Mouse (Mus musculus) cerebellum, adult 9-11 months (tissue): ENCODE results near the gene Qrfp.

Experiments used
- DNase-seq: peaks from one replicate; pipeline ENCODE4 v3.0.0; 2022

Gene Qrfp

GRCm38 (mm10) chr2:31767815-31768214 lies 42.6 kb downstream of the Qrfp start:
- DNase-seq, result no peak

GRCm38 (mm10) chr2:31767104-31767503 lies 43.3 kb downstream of the Qrfp start:
- no peak for DNase-seq

- no peak for DNase-seq
Measured at GRCm38 (mm10) chr2:31763271-31763670, 47.1 kb downstream of the Qrfp start.

- no peak for DNase-seq
Measured at GRCm38 (mm10) chr2:31762853-31763252, 47.5 kb downstream of the Qrfp start.

GRCm38 (mm10) chr2:31762155-31762554 lies 48.2 kb downstream of the Qrfp start:
- DNase-seq, result no peak

- DNase-seq, result no peak
Measured at GRCm38 (mm10) chr2:31761585-31761984, 48.8 kb downstream of the Qrfp start.

- DNase-seq, result no peak
Measured at GRCm38 (mm10) chr2:31761115-31761531, 49.3 kb downstream of the Qrfp start.

- DNase-seq, result no peak
Measured at GRCm38 (mm10) chr2:31760486-31760885, 49.9 kb downstream of the Qrfp start.

GRCm38 (mm10) chr2:31759751-31760460 lies 50.5 kb downstream of the Qrfp start:
- peak; percentile 50 for DNase-seq

- no peak for DNase-seq
Measured at GRCm38 (mm10) chr2:31758966-31759365, 51.4 kb downstream of the Qrfp start.

GRCm38 (mm10) chr2:31757472-31757871 lies 52.9 kb downstream of the Qrfp start:
- DNase-seq, result no peak
